Mouse (Mus musculus): ENCODE measurements at regions not wholly inside any gene's neighbourhood (a gene's known extent, or its start where the extent isn't known, plus 50 kb on each side); places are given as distances from the start of the nearest gene placed in this dataset.
"Not testable (repeated sequence)": the region's sequence is repeated elsewhere in the genome, so short reads cannot be mapped to it uniquely, and the experiment has no call there.

GRCm38 (mm10) chrX:75734628-75735302 is 140.2 kb downstream of the Pls3 start:
- H3K27me3 ChIP-seq (replicated peaks); H3K36me3 ChIP-seq; H3K9me3 ChIP-seq; H3K4me2 ChIP-seq; ATAC-seq (ENCODE audit: extremely low read depth, insufficient number of reproducible peaks, low FRiP score, low TSS enrichment); H3K9ac ChIP-seq; H3K4me3 ChIP-seq; H3K4me1 ChIP-seq; H3K27ac ChIP-seq (replicated peaks): not testable (repeated sequence)
- 79% methylated on average over 13 of the region's 13 CpGs for WGBS

DNA sequence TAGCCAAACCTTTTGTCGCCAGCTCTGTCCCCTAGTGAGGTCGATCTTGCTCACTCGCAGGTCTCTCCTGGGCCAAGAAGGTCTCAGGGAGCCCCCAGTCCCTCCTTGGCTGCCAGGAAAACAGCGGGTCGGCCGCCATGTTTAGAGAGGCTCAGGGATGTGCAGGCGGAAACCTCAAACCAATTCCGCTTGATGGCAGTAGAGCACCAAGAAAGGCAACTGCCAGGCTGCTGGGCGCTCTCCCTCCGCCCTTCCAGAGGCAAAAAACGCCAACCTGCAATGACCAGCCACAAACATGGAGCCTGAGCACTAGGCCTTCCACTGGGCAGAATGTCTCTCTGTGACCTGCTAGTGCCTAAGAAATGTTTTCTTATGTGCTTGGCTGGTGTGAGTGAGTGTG is 141.3 kb downstream of the Pls3 start:
- H3K9me3 ChIP-seq; H3K27me3 ChIP-seq (replicated peaks); H3K9ac ChIP-seq; H3K27ac ChIP-seq (replicated peaks); H3K4me1 ChIP-seq; H3K4me2 ChIP-seq; ATAC-seq (ENCODE audit: extremely low read depth, insufficient number of reproducible peaks, low FRiP score, low TSS enrichment); H3K36me3 ChIP-seq: not testable (repeated sequence)
- peak overlapping the region; percentile 24; the same call in 1 of the 2 replicates for H3K4me3 ChIP-seq
- WGBS: 74% methylated on average over 11 of the region's 11 CpGs

DNA sequence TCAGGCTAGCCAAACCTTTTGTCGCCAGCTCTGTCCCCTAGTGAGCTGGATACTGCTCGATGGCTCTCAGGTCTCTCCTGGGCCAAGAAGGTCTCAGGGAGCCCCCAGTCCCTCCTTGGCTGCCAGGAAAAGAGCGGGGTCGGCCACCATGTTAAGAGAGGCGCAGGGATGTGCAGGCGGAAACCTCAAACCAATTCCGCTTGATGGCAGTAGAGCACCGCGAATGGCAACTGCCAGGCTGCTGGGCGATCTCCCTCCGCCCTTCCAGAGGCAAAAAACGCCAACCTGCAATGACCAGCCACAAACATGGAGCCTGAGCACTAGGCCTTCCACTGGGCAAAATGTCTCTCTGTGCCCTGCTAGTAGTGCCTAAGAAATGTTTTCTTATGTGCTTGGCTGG is 145.2 kb downstream of the Pls3 start:
- not testable (repeated sequence) for H3K36me3 ChIP-seq; H3K4me2 ChIP-seq; ATAC-seq (ENCODE audit: extremely low read depth, insufficient number of reproducible peaks, low FRiP score, low TSS enrichment); H3K4me1 ChIP-seq; H3K9me3 ChIP-seq; H3K4me3 ChIP-seq; H3K27ac ChIP-seq (replicated peaks); H3K9ac ChIP-seq; H3K27me3 ChIP-seq (replicated peaks)
- 77% methylated on average over 12 of the region's 12 CpGs for WGBS

- H3K36me3 ChIP-seq: peaks cover 20% of the 10 kb centered on the region
- WGBS: 67% methylated on average over 4 of the region's 4 CpGs
- no peak overlapping the region for H3K27ac ChIP-seq (replicated peaks)
- H3K4me1 ChIP-seq: no peaks in the 10 kb centered on the region
- ATAC-seq (ENCODE audit: extremely low read depth, insufficient number of reproducible peaks, low FRiP score, low TSS enrichment): no peak
- H3K4me2 ChIP-seq: no peak overlapping the region
- H3K9ac ChIP-seq: no peak overlapping the region
- H3K27me3 ChIP-seq (replicated peaks): no peaks in the 10 kb centered on the region
- H3K4me3 ChIP-seq: no peak overlapping the region
- H3K9me3 ChIP-seq: no peaks in the 10 kb centered on the region
Observed at GRCm38 (mm10) chrX:75728507-75728906, 146.5 kb downstream of the Pls3 start.

- H3K4me2 ChIP-seq; H3K27me3 ChIP-seq (replicated peaks); H3K9me3 ChIP-seq; H3K4me3 ChIP-seq; H3K9ac ChIP-seq; ATAC-seq (ENCODE audit: extremely low read depth, insufficient number of reproducible peaks, low FRiP score, low TSS enrichment); H3K4me1 ChIP-seq; H3K27ac ChIP-seq (replicated peaks): not testable (repeated sequence)
- peaks cover 25% of the 10 kb centered on the region for H3K36me3 ChIP-seq
- 75% methylated on average over 21 of the region's 39 CpGs for WGBS
Observed at GRCm38 (mm10) chrX:75723542-75723941, 145.5 kb upstream of the Rab39b start.

- H3K9ac ChIP-seq: no peak overlapping the region
- no peaks in the 10 kb centered on the region for H3K4me1 ChIP-seq
- ATAC-seq (ENCODE audit: extremely low read depth, insufficient number of reproducible peaks, low FRiP score, low TSS enrichment): no peak
- H3K27me3 ChIP-seq (replicated peaks): no peaks in the 10 kb centered on the region
- no peak overlapping the region for H3K27ac ChIP-seq (replicated peaks)
- no peaks in the 10 kb centered on the region for H3K36me3 ChIP-seq
- H3K4me2 ChIP-seq: no peak overlapping the region
- H3K4me3 ChIP-seq: no peak overlapping the region
- peaks cover 4% of the 10 kb centered on the region; the same call in 1 of the 2 replicates for H3K9me3 ChIP-seq
- WGBS: 17% methylated on average over 1 of the region's 1 CpGs
Observed at GRCm38 (mm10) chrX:75699949-75700348, 121.9 kb upstream of the Rab39b start.

- not testable (repeated sequence) for H3K4me3 ChIP-seq; H3K9me3 ChIP-seq; H3K27me3 ChIP-seq (replicated peaks); H3K36me3 ChIP-seq; ATAC-seq (ENCODE audit: extremely low read depth, insufficient number of reproducible peaks, low FRiP score, low TSS enrichment); H3K4me2 ChIP-seq; H3K9ac ChIP-seq; H3K4me1 ChIP-seq; H3K27ac ChIP-seq (replicated peaks)
- 93% methylated on average over 8 of the region's 8 CpGs for WGBS
Observed at GRCm38 (mm10) chrX:75675271-75675670, 97.2 kb upstream of the Rab39b start.

DNA sequence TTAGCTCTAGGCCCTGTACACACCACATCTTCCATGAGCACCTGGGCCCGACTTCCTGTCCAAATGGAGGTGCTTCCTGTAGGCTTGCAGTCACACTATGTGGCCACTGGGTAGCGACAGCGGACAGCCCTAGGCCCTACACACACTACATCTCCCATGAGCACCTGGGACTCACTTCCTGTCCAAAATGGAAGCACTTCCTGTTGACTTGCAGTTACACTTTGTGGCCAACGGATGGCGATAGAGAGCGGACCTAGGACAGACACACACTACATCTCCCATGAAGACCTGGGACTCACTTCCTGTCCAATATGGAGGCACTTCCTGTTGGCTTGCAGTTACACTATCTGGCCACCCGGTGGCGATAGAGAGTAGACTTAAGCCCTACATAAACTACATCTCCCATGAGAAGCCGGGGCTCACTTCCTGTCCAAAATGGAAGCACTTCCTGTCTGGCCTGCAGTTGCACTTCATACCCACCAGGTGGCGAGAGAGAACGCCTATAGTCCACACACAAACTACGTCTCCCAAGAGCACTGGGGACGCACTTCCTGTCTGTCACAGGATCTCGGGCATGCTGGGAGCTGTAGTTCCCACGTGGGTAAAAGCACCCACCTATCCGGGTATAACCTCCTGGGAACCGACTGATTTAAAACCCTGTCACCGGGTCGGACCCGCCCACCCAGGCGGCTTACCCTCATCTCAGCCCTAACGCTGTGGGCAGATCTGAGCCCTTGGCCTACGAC is 96.1 kb upstream of the Rab39b start:
- Histone ChIP-seq H3K9ac (no peak overlapping the region), H3K9me3 (peaks cover 13% of the 10 kb centered on the region; the same call in 1 of the 2 replicates), H3K4me3 (peak overlapping the region; percentile 46), H3K4me1 (no peaks in the 10 kb centered on the region), H3K27ac (replicated peaks) (no peak overlapping the region), H3K4me2 (peak overlapping the region; percentile 60), H3K36me3 (no peaks in the 10 kb centered on the region), H3K27me3 (replicated peaks) (no peaks in the 10 kb centered on the region)
- WGBS: 6% methylated on average over 23 of the region's 23 CpGs
- peak; percentile 94 for ATAC-seq (ENCODE audit: extremely low read depth, insufficient number of reproducible peaks, low FRiP score, low TSS enrichment)

DNA sequence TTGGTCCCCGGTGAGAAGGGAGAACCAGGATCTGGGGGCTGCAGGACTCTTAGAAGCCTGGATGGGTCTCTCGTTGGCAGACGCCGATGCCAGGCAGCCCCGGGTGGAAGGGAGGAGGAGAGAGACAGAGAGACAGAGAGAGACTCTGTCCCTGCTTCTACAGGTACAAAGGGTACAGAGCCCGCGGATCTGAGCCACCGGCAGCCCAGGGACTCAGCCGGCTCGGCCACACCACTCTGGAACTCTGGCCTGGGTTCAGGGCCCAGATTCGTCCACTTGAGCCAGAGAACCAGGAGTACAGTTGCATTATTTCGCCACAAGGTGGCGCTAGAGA is 95.5 kb upstream of the Rab39b start:
- Histone ChIP-seq H3K4me1 (no peaks in the 10 kb centered on the region), H3K9me3 (peaks cover 18% of the 10 kb centered on the region; the same call in 1 of the 2 replicates), H3K4me3 (peak overlapping the region; percentile 35), H3K9ac (peak overlapping the region; percentile 71), H3K4me2 (peak overlapping the region; percentile 60), H3K36me3 (no peaks in the 10 kb centered on the region), H3K27ac (replicated peaks) (no peak overlapping the region), H3K27me3 (replicated peaks) (no peaks in the 10 kb centered on the region)
- WGBS: 32% methylated on average over 13 of the region's 13 CpGs
- ATAC-seq (ENCODE audit: extremely low read depth, insufficient number of reproducible peaks, low FRiP score, low TSS enrichment): no peak

- Histone ChIP-seq H3K4me3 (peak overlapping the region; percentile 35), H3K4me1 (no peaks in the 10 kb centered on the region), H3K9me3 (peaks cover 18% of the 10 kb centered on the region; the same call in 1 of the 2 replicates), H3K36me3 (no peaks in the 10 kb centered on the region), H3K9ac (peak overlapping the region; percentile 71), H3K4me2 (peak overlapping the region; percentile 60), H3K27ac (replicated peaks) (no peak overlapping the region), H3K27me3 (replicated peaks) (no peaks in the 10 kb centered on the region)
- 83% methylated on average over 13 of the region's 13 CpGs for WGBS
- no peak for ATAC-seq (ENCODE audit: extremely low read depth, insufficient number of reproducible peaks, low FRiP score, low TSS enrichment)
Observed at GRCm38 (mm10) chrX:75672976-75673375, 94.9 kb upstream of the Rab39b start.

DNA sequence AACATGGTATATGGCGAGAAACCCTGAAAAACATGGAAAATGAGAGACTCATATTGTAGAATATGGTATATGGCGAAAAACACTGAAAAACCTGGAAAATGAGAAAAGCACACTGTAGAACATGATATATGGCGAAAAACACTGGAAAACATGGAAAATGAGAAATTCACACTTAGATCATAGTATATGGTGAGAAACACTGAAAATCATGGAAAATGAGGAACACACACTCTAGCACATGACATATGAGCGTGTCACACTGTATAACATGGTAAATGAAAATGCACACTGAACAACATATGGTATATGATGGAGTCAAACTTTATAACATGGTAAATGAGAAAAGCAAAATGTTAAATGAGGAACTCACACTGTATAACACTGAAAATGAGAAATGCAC is 89.6 kb upstream of the Rab39b start:
- Histone ChIP-seq H3K27me3 (replicated peaks) (no peaks in the 10 kb centered on the region), H3K36me3 (no peaks in the 10 kb centered on the region), H3K9ac (no peak overlapping the region), H3K27ac (replicated peaks) (no peak overlapping the region), H3K4me3 (no peak overlapping the region), H3K4me2 (no peak overlapping the region), H3K9me3 (peaks cover 17% of the 10 kb centered on the region; the same call in 1 of the 2 replicates), H3K4me1 (no peaks in the 10 kb centered on the region)
- 86% methylated on average over 4 of the region's 4 CpGs for WGBS
- no peak for ATAC-seq (ENCODE audit: extremely low read depth, insufficient number of reproducible peaks, low FRiP score, low TSS enrichment)

GRCm38 (mm10) chrX:75643402-75643801 is 65.4 kb upstream of the Rab39b start:
- ATAC-seq (ENCODE audit: extremely low read depth, insufficient number of reproducible peaks, low FRiP score, low TSS enrichment): no peak
- Histone ChIP-seq H3K4me3 (no peak overlapping the region), H3K27me3 (replicated peaks) (no peaks in the 10 kb centered on the region), H3K9me3 (no peaks in the 10 kb centered on the region), H3K27ac (replicated peaks) (no peak overlapping the region), H3K36me3 (no peaks in the 10 kb centered on the region), H3K4me2 (no peak overlapping the region), H3K9ac (no peak overlapping the region), H3K4me1 (no peaks in the 10 kb centered on the region)
- WGBS: 82% methylated on average over 7 of the region's 7 CpGs

Data from heart, embryonic 13.5 days (tissue).